Mouse (Mus musculus) heart, adult 2 months (tissue): ENCODE data around the gene Emc8.

Experiments
- CTCF ChIP-seq: fragments of 200-600 bp; IDR thresholded peaks from 2 replicates; pipeline ENCODE4 v1.8.1; 2022; ENCODE audit warnings: antibody characterized with exemption, mild to moderate bottlenecking, moderate library complexity
- EP300 ChIP-seq: fragments of 200-500 bp; IDR thresholded peaks from 2 replicates; pipeline ENCODE4 v1.6.1; 2011; ENCODE audit warnings: low read depth, low read length, control low read depth; ENCODE audit not compliant: insufficient read depth
- POLR2A ChIP-seq: fragments of 200-500 bp; IDR thresholded peaks from 2 replicates; pipeline ENCODE4 v1.6.1; 2011; ENCODE audit warnings: mild to moderate bottlenecking, low read depth, low read length, control low read depth; ENCODE audit not compliant: insufficient read depth

GRCm38 (mm10) chr8:120709176-120709575 lies 40.8 kb upstream of the Emc8 start:
- no peak for TF ChIP-seq CTCF
- TF ChIP-seq POLR2A, result no peak
- TF ChIP-seq EP300, result no peak
